Mouse (Mus musculus): ENCODE data around the gene Olfr954. TPM values are rescaled to one million over a fixed set of nuclear protein-coding genes. Genes with fewer than 3 reads are reported as not detected.

Olfr954 gene
- polyA plus RNA-seq (2021; fragmentation: Nextera tagmentation): not detected in 2 replicates
- long read RNA-seq, experiment 1: 0 reads
- long read RNA-seq, experiment 2: 0 reads

DNA sequence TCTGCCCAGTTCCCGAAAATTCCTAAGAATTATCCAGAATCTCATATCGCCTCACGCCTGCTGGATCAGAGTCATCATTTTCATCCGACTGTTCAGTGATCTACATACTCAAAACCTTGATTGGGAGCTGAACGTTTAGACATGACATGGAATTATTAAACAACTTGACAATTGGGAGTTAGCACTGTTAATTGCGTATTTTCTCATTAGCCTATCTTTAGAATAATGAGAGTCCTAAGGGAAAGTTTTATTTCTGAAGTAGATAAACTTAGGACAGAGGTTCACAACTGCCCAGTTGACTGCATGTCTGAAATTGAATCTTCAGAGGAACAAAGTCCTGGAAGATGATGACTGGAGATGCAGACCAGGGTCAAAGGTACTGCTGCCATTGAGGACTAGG, at the start of gene Olfr954:
TSS of gene Olfr954 (plus strand) at position 301 of the 400 bp plus-strand sequence.

DNA sequence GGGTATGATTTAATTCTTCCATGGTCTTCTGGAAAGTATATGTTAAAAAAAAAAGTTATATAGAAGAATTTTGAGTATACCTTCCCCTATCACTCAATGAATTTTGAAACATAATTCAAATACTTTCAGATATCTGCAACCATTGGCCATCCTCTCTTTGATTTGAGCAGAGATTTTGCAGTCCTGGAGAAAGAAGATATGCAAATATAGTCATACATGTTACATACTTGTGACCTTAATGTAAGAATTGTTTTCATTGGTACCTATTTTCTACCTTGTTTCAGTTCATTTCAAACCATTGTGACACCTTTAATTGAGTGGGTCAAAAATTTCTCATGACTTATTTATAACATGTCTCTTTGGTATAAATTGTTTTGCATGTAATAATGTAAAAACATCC, 29.5 kb upstream of the Olfr954 start, which contains the start of gene Olfr952:
TSS of gene Olfr952 (minus strand) at position 101 of the 400 bp plus-strand sequence.

DNA sequence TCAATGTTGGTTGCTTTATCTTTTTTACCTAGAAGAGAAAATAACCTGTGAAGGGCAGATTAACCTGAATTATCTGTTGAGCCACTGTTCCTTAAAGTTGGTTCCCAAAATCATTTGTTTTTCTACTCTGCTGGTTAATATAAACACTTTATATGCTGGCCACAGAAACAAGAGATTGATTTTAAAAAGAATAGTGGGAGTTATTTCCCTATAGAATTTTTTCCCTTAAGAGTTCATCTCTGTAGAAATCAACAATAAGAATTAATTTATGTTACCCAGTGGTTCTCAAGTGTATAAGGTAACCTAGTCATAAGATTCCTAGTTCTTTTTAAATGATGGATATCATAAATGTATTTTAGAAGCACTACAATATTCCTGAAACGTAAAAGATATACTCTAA, 15.3 kb downstream of the Olfr954 start, which contains the start of gene Olfr955:
TSS of gene Olfr955 (minus strand) at position 101 of the 400 bp plus-strand sequence.

DNA sequence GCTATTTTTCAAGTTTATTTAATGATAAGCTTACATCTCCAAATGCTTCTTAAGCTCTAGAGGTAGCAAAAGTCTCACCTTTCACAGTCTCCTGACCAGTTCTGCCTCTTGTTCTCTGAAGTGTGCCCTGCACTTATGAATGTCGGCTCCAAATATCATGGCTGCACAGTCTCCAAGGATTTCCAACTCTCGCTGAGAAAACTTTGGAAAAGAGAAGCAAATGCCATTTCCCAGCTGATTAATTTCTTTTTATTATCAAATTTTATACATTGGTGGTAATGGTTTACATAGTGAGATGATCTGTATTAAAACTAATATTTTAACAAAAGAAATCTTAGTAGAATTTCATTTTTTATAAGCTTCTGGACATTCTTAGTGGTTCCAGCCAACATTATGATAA, 37.4 kb downstream of the Olfr954 start, which contains the start of gene Olfr44:
TSS of gene Olfr44 (minus strand) at position 101 of the 400 bp plus-strand sequence.

Other genes starting within 250 kb of the Olfr954 start
- not detected in 2 replicates for gene Olfr1537, start 206.7 kb upstream of the Olfr954 start, polyA plus RNA-seq (2021; fragmentation: Nextera tagmentation)
- gene Olfr945, start 179.9 kb upstream of the Olfr954 start, polyA plus RNA-seq (2021; fragmentation: Nextera tagmentation): not detected in 2 replicates
- not detected in 2 replicates for gene Olfr948, start 130.7 kb upstream of the Olfr954 start, polyA plus RNA-seq (2021; fragmentation: Nextera tagmentation)
- gene Olfr951, start 69.3 kb upstream of the Olfr954 start, polyA plus RNA-seq (2021; fragmentation: Nextera tagmentation): not detected in 2 replicates
- gene Olfr952, start 29.6 kb upstream of the Olfr954 start, polyA plus RNA-seq (2021; fragmentation: Nextera tagmentation): not detected in 2 replicates
- gene Olfr955, start 15.2 kb downstream of the Olfr954 start, polyA plus RNA-seq (2021; fragmentation: Nextera tagmentation): not detected in 2 replicates
- not detected in 2 replicates for gene Olfr44, start 37.3 kb downstream of the Olfr954 start, polyA plus RNA-seq (2021; fragmentation: Nextera tagmentation)
- not detected in 2 replicates for gene Olfr957, start 59.1 kb downstream of the Olfr954 start, polyA plus RNA-seq (2021; fragmentation: Nextera tagmentation)
- not detected in 2 replicates for gene Olfr958, start 97.4 kb downstream of the Olfr954 start, polyA plus RNA-seq (2021; fragmentation: Nextera tagmentation)
- not detected in 2 replicates for gene Olfr959, start 118.9 kb downstream of the Olfr954 start, polyA plus RNA-seq (2021; fragmentation: Nextera tagmentation)
- gene AW551984, start 147.7 kb downstream of the Olfr954 start, polyA plus RNA-seq (2021; fragmentation: Nextera tagmentation): 1.6 and 3.6 TPM in 2 replicates
- not detected in 2 replicates for gene Olfr148, start 154.0 kb downstream of the Olfr954 start, polyA plus RNA-seq (2021; fragmentation: Nextera tagmentation)
- gene Olfr960, start 164.7 kb downstream of the Olfr954 start, polyA plus RNA-seq (2021; fragmentation: Nextera tagmentation): not detected in 2 replicates
- gene Olfr961, start 188.4 kb downstream of the Olfr954 start, polyA plus RNA-seq (2021; fragmentation: Nextera tagmentation): not detected in 2 replicates
- gene Olfr963, start 210.5 kb downstream of the Olfr954 start, polyA plus RNA-seq (2021; fragmentation: Nextera tagmentation): not detected in 2 replicates